Mouse (Mus musculus) testis, postnatal 10 days (tissue): ENCODE data around the gene Agfg1.

Experiments
- DNase-seq: peaks from one replicate; pipeline ENCODE4 v3.0.0; 2021; ENCODE audit warnings: low spot score

Gene Agfg1

DNA sequence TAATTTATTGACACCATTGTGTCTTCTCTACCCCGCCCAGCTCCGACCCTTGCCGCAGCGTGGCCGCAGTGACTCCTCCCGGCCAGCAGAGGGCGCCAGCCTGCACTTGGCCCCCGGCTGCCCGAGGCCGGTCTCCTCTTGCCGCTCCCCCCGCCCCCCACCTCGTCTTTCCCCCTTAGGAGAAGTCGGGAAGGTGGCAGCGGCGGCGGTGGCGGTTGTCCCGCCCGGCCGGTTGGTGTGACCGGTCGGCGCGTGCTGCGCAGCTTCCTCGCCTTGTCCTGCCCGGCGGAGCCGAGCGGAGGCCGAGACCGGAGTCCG lies at the start of gene Agfg1:
Gene Agfg1, plus strand, starts transcription at position 188 of the 318 bp plus-strand sequence.
- DNase-seq: peak; percentile 96

GRCm38 (mm10) chr1:82791105-82791504 lies 48.2 kb upstream of the Agfg1 start:
- DNase-seq: no peak

DNA sequence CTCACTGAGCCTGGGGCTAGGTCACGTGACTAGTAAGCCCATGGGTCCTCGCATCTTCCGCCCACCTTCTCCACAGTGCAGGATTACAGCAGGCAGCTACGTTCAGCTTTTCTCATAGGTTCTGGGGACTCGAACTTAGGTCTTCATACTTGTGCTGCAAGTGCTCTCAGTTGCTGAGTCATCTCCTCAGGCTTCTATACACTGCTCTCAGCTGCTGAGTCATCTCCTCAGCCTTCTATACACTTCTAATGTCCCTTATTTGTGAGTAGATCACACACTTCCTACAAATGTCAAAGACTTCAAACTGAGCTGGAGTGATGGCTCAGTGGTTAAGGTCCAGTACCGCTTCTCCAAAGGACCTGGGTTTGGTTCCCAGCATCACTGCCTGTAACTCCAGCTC lies 47.0 kb upstream of the Agfg1 start:
- DNase-seq: no peak

DNA sequence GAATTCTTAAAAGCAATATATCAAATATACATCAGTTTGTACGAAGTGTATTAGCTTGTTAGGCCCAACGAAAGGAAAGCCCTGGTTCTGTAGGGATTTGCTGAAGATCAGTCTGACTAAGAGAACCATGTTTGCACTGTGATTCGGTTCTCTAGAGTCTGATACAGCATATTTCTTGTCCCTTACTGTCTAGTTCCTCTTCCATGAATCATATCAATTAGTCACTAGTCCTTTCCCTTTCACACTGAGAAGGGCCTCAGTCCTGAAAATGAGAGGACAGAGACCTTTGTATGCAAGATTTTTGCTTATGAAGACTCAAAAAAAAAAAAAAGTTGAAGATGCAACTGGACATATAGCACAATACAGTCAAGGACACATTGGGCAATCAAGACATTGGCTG lies 46.2 kb upstream of the Agfg1 start:
- DNase-seq: no peak

DNA sequence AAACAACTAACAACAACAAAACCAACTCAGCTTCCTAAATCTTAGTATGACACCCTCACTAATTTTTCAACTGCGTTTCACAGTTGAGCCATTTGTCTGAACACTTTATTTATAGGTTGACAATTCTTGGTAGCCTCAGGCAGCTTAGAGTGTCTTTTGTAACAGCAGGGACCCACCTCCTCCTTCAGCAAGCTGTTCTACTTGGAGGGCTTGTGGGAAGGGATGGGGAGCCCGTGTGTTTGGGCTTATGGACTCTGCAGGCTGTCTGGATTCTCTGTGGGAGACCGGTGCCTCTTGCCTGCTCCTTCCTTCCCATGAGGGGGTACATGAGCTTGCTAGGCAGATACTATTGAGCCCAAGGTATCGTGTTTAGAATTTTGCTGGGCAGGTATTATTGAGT lies 45.3 kb upstream of the Agfg1 start:
- no peak for DNase-seq

DNA sequence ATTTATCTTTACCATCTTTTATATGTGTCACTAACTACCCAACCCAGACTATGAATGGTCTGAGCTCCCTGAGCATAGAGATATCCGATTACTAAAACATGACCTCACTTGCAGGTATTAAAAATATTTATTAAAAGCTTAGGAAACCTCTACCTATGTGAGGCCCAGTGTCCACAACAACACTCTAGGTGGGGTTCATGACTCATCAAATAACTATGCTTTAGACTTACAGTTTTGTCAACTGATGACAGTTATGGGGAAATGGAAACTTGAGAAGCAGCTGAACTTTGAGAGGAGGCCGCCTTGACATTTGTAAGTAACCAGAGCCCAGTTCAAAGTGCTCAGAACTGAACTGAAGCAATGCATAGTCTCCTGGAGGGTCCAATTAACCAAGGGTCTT lies 44.1 kb upstream of the Agfg1 start:
- no peak for DNase-seq

DNA sequence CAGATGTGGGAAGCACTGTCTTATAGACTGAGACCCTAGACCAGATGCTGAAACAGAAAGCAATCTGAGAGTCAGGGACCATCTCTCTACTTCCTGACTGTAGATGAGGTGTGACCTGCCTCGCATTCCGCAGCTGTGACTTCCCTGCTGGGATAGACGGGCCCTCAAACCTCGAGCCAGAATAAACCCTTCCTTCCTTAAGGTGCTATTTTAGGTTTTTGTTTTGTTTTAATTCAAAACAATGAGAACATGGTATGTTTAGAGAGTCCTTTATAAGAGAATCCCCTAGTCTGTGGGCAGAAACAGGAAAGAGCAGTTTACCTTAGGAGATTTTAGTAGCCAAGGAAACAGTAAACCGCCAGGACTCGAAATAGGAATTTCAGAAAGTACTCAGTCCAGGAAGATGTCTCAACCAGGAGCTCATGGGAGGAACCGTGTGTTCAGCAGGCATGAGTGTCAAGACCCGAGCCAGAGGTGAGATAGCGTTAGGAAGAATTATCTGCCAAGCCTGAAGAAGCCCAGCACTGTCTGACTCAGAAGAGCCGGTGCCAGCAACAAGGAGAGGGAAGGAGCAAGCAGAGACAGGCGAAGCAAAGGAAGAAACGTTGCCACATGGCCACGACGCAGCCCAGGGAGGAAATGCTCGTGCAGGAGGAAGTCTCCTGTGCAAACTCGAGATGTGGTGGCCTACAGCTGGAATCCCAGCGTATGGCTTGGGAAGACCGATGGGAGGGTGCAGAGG lies 43.4 kb upstream of the Agfg1 start:
- no peak for DNase-seq

- no peak for DNase-seq
Measured at GRCm38 (mm10) chr1:82797088-82797487, 42.2 kb upstream of the Agfg1 start.

DNA sequence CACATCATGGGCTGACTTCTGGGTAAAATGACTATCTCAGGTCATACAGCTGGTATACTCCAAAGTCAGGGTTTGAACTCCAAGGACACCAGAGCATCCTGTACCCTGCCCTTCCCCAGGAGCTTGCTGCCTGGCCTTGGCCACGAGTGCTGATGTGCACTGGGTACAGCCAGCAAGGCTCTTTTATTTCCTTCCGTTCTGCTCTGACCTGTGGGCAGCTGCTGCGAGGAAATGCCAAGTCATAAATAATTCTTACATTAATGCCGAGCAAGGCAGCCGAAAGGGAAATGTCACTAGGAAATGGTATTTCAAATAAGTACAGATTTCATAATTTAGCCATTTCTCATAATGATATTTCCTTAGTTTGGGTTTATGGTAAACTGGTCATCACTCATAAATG lies 41.0 kb upstream of the Agfg1 start:
- no peak for DNase-seq

- DNase-seq: no peak
Measured at GRCm38 (mm10) chr1:82798922-82799321, 40.4 kb upstream of the Agfg1 start.

GRCm38 (mm10) chr1:82801105-82801783 lies 38.0 kb upstream of the Agfg1 start:
- no peak for DNase-seq

- no peak for DNase-seq
Measured at GRCm38 (mm10) chr1:82803608-82804007, 35.7 kb upstream of the Agfg1 start.

DNA sequence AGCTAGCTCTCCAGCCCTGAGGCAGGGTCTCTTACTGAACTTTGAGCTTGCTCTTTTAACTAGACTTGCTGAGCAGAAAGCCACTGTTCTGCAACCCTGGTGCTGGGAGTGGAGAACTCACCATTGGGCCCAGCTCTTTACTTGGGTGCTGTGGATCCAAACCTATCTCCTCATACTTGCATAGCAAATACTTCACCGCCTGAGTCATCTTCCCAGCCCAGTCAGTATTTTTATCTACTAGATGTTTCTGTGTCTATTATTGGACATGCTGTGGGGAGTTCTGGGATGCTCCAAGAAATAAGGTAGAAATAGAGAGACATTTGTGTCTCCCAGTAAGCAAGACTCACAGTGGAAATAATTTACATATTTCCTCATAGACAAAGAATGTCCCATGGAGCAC lies 35.2 kb upstream of the Agfg1 start:
- DNase-seq: no peak

DNA sequence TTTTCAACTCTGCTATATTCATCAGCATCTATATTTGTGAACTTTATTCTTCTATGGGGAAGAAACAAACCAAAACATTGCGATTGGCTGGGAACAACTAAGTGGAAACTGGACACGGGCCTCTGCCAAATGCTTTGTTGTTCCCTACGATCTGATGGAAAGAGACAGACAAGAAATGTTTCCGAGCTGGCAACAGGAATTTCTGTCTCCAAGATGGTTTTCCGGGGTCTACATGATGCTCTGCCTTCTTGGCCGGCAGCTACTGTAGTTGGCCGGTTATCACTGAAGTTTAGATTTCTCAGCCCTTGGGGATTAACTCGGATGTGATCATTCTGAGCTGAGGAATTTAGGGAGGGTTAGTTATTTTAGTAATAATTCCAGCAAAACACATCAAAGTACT lies 32.9 kb upstream of the Agfg1 start:
- no peak for DNase-seq

- no peak for DNase-seq
Measured at GRCm38 (mm10) chr1:82807206-82807605, 32.1 kb upstream of the Agfg1 start.

DNA sequence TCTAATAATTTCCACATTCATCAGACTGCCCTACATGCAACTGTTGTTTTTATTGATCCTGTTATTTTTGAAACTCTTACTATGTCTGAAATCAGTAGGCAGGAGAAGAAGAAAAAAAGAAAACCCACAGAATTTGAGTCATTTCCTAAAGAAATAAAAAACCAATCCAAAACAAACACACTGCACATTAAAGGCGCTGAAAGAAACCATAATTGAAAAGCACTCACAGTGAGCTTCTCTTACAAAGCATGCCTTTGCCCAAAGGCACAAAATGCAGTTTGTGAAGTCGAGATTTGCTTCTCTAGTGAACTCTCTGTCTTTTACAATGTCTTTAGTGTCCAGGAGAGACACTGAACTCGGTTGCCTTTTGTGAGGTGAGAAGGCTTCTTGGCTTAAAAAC lies 30.7 kb upstream of the Agfg1 start:
- DNase-seq: no peak

- DNase-seq: no peak
Measured at GRCm38 (mm10) chr1:82811766-82812165, 27.5 kb upstream of the Agfg1 start.

DNA sequence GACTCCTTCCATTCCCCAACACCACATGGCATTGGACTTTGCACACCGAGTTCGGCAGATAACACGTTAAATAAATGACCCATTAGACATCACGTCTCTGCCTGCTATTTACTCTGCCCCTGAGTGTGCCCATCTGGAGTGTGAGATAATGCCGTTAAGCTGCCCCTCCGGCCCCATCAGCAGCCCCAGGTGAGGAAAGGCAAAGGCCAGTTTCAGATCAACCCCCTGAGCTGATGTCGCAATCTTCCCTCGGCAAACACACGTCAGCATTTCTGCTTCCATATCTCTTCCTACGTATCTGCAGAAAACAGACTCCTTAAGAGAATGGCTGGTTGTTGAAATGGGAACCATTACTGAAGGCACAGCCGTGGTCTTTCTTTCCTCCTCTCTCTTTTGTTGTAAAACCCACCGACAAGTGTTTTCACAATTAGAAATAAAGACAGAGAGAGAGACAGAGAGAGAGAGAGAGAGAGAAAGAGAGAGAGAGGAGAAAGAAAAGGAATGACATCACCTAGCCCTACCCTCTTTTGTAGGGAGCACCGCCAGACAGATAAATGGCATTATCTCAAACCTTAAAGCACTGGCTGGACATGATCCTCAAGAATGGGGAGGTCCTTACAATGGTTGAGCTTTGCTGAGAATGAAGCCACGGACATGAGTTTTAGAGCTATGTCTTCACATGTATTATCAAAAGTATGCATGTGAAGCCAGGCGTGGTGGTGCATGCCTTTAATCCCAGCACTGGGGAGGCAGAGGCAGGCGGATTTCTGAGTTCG lies 23.2 kb upstream of the Agfg1 start:
- DNase-seq: no peak

- no peak for DNase-seq
Measured at GRCm38 (mm10) chr1:82819366-82819765, 19.9 kb upstream of the Agfg1 start.

DNA sequence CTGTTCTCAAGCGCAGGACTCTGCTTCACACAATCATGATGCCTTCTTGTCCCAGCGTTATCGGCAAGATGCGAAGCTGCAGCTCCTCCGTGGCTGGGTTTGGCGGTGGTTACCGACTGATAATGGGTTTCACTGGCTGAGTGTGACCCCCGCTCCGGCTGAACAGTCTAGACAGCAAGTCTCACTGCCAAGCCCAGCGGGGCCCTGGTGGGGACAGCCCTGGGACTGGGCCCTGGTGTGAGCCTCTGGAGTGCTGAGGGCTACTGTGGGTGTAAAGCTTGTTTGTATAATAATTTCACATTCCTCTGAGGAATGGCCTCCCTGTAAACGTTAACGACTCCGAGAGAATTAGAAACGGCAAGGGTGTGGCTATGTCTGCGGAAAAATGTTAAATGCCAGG lies 19.1 kb upstream of the Agfg1 start:
- DNase-seq: peak; percentile 45

DNA sequence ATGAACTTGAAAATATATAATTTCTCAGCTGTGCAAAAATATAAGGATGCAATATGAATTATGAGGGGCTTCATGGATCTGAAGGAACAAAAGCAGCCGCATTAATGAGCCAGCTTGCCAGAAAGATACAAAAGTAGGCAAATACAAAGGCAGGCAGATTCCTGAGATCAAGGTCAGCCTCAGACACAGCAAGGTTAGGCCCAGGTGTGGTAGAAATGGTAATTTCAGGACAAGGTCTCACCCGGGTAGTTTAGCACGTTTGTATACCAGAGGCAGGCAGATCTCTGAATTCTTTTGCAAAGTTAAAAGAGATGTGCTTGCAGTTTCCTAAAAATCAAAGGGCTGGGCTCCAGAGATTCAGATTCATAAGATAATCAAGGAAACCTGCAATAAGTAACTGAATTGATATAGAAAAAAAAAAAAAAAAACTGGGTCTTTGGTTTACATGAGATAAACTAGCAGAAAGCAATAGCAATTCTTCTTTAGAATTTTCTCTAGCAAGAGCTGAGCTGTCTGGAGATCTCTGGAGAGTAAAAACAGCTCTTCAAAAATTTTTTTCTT lies 18.6 kb upstream of the Agfg1 start:
- DNase-seq: no peak

DNA sequence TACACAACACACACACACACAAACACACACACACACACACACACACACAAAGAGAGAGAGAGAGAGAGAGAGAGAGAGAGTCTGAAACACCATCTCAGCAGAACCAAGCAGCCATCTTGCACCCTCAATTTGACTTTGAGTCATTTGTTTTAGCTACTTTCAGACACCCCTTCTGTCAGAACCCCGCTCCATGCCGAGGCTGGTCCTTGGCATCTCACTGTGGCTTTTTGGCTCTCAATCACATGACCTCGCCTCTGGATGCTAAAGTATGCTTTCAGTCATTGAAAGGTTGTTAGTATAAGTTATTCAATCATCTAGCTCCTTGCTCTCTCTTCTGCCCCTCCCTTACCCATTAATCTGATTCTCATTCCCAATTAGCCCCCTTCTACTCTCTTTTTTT lies 17.4 kb upstream of the Agfg1 start:
- DNase-seq: no peak

DNA sequence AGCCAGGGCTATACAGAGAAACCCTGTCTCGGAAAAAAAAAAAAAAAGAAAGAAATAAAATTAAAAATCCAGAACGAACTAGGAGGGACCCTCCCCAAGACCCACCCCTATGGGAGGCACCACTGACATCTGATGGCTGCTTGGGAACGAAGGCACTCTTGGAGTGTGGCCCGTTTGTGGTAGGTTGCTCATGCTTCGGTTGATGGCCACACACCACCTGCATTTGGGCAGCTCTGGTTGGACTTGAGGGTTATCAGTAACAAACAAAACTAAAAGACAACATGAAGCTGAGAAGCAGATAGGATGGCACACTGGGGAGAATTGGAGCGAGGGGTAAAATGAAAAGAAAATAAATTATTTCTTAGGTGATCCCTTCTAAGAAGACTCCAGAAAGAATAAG lies 15.1 kb upstream of the Agfg1 start:
- no peak for DNase-seq
